Mouse (Mus musculus) limb, embryonic 14.5 days (tissue): Measurements from ENCODE around the gene Abcd4. TPM values are rescaled to one million over a fixed set of nuclear protein-coding genes. Genes with fewer than 3 reads are reported as not detected.

Source experiments
- ATAC-seq: fragments of 200-750 bp; cut with Nextera tagmentation; 2 replicates; pipeline ENCODE4 v1.8.0; 2017; ENCODE audit warnings: low read depth, moderate number of reproducible peaks, moderate TSS enrichment; ENCODE audit not compliant: low FRiP score
- DNase-seq: peaks from one replicate; pipeline ENCODE4 v3.0.0-alpha.2; 2015; ENCODE audit warnings: low spot score
- H3K27ac ChIP-seq: fragments of 300-500 bp; sonication (generic); replicated peaks from 2 replicates; pipeline ENCODE4 v1.5.1; 2014; ENCODE audit warnings: low read depth, mild to moderate bottlenecking, low read length, moderate library complexity, mixed read lengths
- H3K27me3 ChIP-seq: fragments of 300-500 bp; sonication (generic); 2 replicates; pipeline ENCODE4 v1.6.1; 2014; ENCODE audit warnings: low read length, mixed read lengths; ENCODE audit not compliant: control insufficient read depth, insufficient read depth
- H3K36me3 ChIP-seq: fragments of 300-500 bp; sonication (generic); 2 replicates; pipeline ENCODE4 v1.6.1; 2014; ENCODE audit warnings: mild to moderate bottlenecking, low read length, moderate library complexity, mixed read lengths; ENCODE audit not compliant: control insufficient read depth, insufficient read depth
- H3K4me1 ChIP-seq: fragments of 300-500 bp; sonication (generic); 2 replicates; pipeline ENCODE4 v1.6.1; 2014; ENCODE audit warnings: antibody characterized with exemption, low read length, mixed read lengths; ENCODE audit not compliant: control insufficient read depth, insufficient read depth
- H3K4me2 ChIP-seq: fragments of 300-500 bp; sonication (generic); replicated peaks from 2 replicates; pipeline ENCODE4 v1.6.1; 2014; ENCODE audit warnings: low read depth, mild to moderate bottlenecking, low read length, moderate library complexity; ENCODE audit not compliant: severe bottlenecking
- H3K4me3 ChIP-seq: fragments of 300-500 bp; sonication (generic); replicated peaks from 2 replicates; pipeline ENCODE4 v1.5.1; 2014; ENCODE audit warnings: low read length
- H3K9ac ChIP-seq: fragments of 300-500 bp; sonication (generic); 2 replicates; pipeline ENCODE4 v1.6.1; 2014; ENCODE audit warnings: mild to moderate bottlenecking, low read depth, low read length, moderate library complexity; ENCODE audit not compliant: severe bottlenecking
- H3K9me3 ChIP-seq: fragments of 300-500 bp; sonication (generic); 2 replicates; pipeline ENCODE4 v1.6.1; 2016; ENCODE audit warnings: low read length; ENCODE audit not compliant: control insufficient read depth
- POLR2A ChIP-seq: fragments of 200-500 bp; IDR thresholded peaks from 2 replicates; pipeline ENCODE4 v1.8.0; 2012; ENCODE audit warnings: inconsistent platforms, mild to moderate bottlenecking, moderate library complexity, borderline replicate concordance; ENCODE audit not compliant: insufficient read depth, insufficient read length; ENCODE audit errors: extremely low read depth
- WGBS: fragments of 180-500 bp; shearing (Covaris S2); extraction: QIAGEN DNeasy Blood & Tissue Kit; methylation state at CpG from one replicate; pipeline ENCODE4 v1.1.7; 2014; 5-methylcytosine and 5-hydroxymethylcytosine counted together
- polyA plus RNA-seq, 2 experiments: library from polyadenylated mRNA; depleted of rRNA in 1 of 2; stranded (reverse) in 1 of 2; unstranded in 1 of 2; fragments of >200 nt; fragmentation: Nextera tagmentation in 1 of 2; extraction: Ambion mirVana in 1 of 2; gene quantifications; 2 replicates each; pipeline versions ENCODE4 v1.2.1 to v1.2.3; 2012 to 2014

The Abcd4 gene
- polyA plus RNA-seq, 2 experiments, result 11.5 to 32.3 TPM

DNA sequence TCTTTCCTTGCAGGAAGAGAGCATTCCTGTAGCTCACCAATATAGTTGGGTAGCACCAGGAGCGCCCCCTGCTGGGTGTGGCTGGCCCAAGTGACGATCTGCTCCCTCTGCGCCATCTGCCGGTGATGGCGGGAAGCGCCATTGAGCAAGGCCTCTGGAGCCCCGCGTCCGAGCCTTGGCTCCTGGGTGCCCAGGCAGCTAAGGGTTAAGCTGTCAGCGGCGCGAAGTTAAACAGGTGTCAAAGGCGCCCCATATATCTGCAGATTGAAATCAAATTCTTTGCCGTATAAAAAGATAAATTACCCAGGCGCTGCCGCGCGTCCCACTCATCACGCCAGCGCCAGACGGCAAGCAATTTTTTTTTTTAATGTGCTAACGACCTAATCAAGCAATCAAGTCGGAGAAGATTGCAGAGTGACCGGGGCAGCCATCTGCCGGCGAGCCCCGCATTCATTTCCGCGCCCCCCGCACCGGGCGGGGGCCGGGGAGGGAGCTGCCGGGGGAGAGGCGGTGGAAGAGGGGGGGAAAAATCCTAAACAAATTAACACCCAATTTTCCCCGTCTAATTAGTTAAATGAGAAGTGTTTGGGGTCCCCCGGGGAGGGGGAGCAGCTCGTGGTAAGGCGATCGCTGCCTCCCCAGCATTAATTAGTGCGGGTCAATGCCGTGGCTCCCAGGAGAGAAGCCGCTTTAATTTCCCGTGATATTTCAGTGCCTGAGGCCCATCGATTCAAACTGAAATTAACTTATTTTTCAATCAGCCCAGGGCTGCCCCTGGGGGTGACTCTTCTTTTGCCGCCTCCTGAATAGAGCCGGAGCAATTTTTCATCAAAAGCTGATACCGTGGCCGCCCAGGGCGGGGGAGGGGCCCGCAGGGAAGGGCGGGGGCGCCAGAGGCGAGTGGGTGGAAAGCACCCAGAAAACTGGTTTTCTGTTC lies 27.1 kb downstream of the Abcd4 start:
- peak overlapping the region; percentile 95 for H3K4me2 ChIP-seq
- no peaks in the 10 kb centered on the region for H3K36me3 ChIP-seq
- peak overlapping the region; percentile 62 for H3K9ac ChIP-seq
- TF ChIP-seq POLR2A, result 0 out of 2 replicates have a peak, but pooled peaks have one; percentile 42
- no peaks in the 10 kb centered on the region for H3K27me3 ChIP-seq
- H3K27ac ChIP-seq, result no peak overlapping the region
- H3K4me1 ChIP-seq, result 0 out of 2 replicates have a peak, but pooled peaks cover 3% of the 10 kb centered on the region
- peak; percentile 60; the same call in 1 of the 2 replicates for ATAC-seq
- under 1% methylated on average over 51 of the region's 54 CpGs for WGBS
- DNase-seq, result peak; percentile 91
- H3K4me3 ChIP-seq, result peak overlapping the region; percentile 55
- no peaks in the 10 kb centered on the region for H3K9me3 ChIP-seq

DNA sequence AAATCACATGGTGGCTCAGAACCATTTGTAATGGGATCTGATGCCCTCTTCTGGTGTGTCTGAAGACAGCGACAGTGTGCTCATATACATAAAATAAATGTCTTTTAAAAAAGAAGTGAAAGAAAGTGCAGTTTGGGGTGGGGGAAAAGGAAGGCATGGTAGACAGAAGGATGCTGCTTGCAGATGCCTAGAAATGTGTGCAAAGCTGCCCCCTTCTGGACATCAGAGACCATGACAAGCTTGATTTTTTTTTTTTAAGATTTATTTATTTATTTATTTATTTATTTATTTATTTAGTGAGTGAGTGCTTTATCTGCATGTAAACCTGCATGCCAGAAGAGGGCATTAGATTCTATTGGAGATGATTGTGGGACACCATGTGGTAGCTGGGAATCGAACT lies 35.9 kb downstream of the Abcd4 start:
- Histone ChIP-seq H3K4me3 (no peak overlapping the region), H3K9ac (no peak overlapping the region), H3K9me3 (no peaks in the 10 kb centered on the region), H3K27me3 (no peaks in the 10 kb centered on the region), H3K4me2 (no peak overlapping the region), H3K4me1 (no peaks in the 10 kb centered on the region), H3K36me3 (no peaks in the 10 kb centered on the region), H3K27ac (no peak overlapping the region)
- 85% methylated on average over 2 of the region's 2 CpGs for WGBS
- no peak for TF ChIP-seq POLR2A
- ATAC-seq (no peak), DNase-seq (no peak)

DNA sequence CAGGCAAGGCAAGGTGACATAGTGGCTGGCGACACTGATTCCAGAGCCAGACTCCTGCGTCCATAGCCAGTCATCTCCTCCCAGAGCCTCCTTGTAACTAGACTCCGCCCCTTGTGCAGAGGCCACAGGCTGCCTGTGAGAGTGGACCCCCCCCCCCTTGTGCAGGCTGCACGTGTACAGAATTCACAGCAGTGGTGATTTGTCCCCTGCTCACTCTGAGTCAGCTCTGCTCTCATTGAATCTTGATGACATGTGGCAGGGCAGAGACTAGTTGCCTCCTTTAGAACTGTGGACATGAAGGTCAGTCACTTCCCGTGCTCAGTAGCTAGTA lies 38.8 kb downstream of the Abcd4 start:
- no peak for ATAC-seq
- H3K4me2 ChIP-seq, result no peak overlapping the region
- WGBS, result 36% methylated on average over 5 of the region's 5 CpGs
- no peak overlapping the region for H3K27ac ChIP-seq
- peaks cover 8% of the 10 kb centered on the region for H3K27me3 ChIP-seq
- no peak for DNase-seq
- no peaks in the 10 kb centered on the region for H3K9me3 ChIP-seq
- H3K4me3 ChIP-seq, result no peak overlapping the region
- H3K9ac ChIP-seq, result no peak overlapping the region
- H3K4me1 ChIP-seq, result no peaks in the 10 kb centered on the region
- H3K36me3 ChIP-seq, result no peaks in the 10 kb centered on the region
- no peak for TF ChIP-seq POLR2A

DNA sequence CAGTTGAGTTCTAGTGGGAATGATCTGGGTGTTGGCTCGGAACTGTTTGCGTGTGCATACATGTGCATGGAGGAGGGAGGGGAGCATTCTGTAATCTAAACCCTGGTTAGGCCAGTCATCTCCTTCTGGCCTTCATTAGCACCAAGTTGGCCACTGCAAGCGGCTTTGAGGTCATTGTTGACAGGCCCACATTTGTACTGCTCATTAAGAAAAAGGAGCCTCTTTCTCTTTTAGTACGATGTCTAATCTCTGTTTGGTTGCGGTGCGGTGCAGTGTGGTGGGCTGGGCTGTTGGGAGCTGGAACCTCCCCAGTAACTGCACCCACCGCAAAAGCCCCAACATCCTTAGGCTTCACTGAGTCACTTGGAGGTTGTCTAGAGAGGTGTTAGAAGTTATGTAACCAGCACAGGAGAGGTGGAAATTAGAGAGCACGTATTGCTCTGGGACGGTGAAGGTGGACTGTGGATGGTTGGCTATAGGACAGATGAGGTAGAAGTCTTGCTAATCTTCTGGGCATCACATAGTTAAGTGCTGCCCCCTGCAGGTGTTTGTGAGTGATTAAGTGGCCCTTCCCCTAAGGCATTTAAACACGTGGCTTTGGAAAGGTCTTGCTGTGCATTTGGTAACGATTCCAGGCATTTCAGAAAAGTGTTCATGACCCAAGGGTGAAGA lies 39.3 kb downstream of the Abcd4 start:
- Histone ChIP-seq H3K4me1 (no peaks in the 10 kb centered on the region), H3K36me3 (no peaks in the 10 kb centered on the region), H3K27ac (no peak overlapping the region), H3K9me3 (no peaks in the 10 kb centered on the region), H3K4me2 (no peak overlapping the region), H3K27me3 (peaks cover 13% of the 10 kb centered on the region), H3K9ac (no peak overlapping the region), H3K4me3 (no peak overlapping the region)
- DNase-seq (no peak), ATAC-seq (no peak)
- WGBS, result 62% methylated on average over 11 of the region's 11 CpGs
- no peak for TF ChIP-seq POLR2A

DNA sequence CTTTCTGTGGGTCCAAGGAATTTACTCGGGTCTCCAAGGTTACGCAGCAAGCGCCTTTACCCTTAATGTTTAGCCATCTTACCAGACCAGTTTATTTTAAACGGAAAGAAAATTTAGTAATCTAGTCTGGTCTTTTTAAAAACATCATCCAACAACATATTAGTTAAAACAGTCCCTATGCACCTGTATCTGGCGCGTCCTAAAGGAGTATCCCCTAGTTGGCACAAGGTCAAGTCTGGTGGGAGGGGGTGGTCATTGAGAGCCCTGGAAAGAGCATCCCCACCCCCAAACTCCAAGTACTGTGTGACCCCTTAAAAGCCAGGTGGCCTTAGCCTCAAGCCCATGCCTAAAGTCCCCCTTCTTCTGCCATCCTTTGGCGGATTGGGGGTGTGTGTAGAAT lies 44.1 kb downstream of the Abcd4 start:
- peaks cover 61% of the 10 kb centered on the region for H3K27me3 ChIP-seq
- 16% methylated on average over 7 of the region's 7 CpGs for WGBS

More for the DNA sequence above, 44.1 kb downstream of the Abcd4 start:
- Histone ChIP-seq H3K9ac (no peak overlapping the region), H3K9me3 (no peaks in the 10 kb centered on the region), H3K4me2 (no peak overlapping the region), H3K4me1 (peaks cover 12% of the 10 kb centered on the region), H3K4me3 (no peak overlapping the region), H3K36me3 (no peaks in the 10 kb centered on the region), H3K27ac (no peak overlapping the region)
- DNase-seq (no peak), ATAC-seq (no peak)
- no peak for TF ChIP-seq POLR2A
